Mouse (Mus musculus): Measurements from ENCODE around the gene Dek.
A peak's percentile ranks its signal among the peaks of the same experiment; 100 is the strongest.

The Dek gene

DNA sequence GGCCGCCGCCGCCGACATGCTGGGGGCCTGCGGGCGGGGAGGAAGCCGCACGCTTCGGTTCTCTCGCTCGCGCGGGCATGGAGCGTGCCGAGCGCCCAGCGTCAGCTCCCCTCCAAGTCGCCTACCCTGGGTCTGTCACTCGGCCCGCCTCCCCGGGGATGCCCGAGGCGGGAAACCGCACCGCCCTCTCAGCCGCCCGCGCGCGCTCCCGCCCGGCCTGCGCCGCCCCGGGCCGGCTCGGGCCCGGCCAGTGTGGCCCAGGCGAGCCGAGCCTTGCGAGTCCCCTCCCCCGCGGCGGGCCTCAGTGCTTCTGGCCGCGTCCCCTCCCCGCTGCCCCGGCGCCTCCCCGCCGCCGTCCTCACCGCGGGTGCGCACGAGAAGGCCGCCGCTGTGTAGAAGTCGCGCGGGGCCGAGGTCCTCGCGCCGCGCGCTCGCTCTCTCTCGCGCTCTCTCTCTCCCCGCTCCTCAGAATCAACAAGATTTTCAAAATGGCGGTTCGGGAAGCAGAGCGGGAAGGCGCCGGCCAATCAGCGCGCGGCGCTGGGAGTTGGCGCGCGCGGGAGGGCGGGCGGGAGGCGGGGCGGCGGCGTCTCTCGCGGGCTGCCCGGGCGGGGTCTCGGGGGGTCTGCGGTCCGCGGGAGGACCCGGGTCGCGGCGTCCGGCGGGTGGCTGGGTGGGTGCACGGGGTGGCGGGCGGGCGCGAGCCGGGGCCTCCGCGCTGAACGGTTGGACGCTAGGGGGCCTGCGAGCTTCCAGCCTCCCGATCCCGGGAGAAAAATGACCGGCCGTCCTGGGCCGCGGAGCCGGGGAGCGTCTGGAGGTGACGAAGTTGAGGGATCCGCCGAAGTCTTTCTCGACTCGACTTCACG lies at the start of gene Dek:
Gene Dek (minus strand): TSS at position 491 of the 869 bp plus-strand sequence.
- DNase-seq (ENCODE audit: low spot score in 2 of 2) = peak; percentile 68 to 69

DNA sequence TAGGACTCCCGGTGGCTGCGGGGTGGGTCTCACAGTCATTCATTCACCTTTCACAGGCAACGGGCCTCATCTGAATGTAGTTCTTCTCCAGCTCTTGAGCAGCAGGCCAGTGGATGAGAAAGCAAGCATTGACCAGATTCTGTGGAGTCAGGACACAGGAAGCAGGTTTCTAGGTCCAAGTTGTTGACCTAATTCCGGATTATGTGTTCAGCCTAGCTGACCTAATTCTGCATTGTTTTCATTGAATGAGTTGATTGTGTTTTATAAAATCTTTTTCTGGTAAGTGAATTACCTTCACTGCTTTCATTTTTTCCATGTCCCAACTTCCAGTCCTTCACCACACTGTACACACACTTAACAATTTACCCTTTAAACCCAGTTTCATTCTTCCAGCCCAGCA lies 48.9 kb upstream of the Dek start:
- DNase-seq (ENCODE audit: low spot score in 2 of 2) = no peak

- no peak for DNase-seq (ENCODE audit: low spot score in 2 of 2)
These were observed 47.2 kb upstream of the Dek start for GRCm38 (mm10) chr13:47153206-47153605.

DNA sequence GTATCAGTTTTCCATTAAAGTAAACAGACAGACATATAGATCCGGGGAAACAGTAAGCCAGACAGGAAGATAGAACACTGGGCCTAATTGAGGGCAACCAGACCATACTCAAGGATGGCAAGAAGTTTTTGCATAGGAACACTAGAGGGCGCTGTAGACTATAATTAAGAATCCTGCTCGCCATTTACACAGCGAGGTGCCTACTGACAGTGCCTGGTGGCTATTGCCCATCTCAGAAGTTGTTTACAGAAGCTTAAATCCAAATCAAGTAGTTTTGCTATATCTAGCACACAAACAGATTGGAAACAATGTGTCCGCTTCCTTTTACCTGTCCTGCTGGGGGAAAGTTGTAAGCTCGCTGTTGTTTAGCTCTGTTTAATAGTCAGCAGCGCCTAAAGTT lies 46.4 kb upstream of the Dek start:
- DNase-seq (ENCODE audit: low spot score in 2 of 2) = no peak

DNA sequence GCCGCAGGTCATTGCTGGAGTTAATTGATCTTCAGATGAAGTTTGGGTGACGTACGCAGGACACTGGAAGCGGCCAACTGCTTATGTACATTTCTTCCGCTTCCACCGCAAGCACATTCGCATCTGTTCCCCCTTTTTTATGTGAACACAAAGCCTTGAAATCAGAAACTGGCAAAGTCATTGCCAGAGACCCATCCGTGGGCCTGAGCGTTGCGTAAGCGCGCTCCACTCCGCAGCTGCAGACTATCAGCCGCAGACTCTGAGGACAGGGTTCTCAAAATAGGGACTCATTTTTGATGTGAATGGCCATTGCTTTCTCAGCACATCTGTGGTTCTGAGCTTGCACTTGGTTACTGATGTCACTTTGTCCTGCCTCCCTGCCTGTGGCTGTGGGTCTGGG lies 45.1 kb upstream of the Dek start:
- DNase-seq (ENCODE audit: low spot score in 2 of 2) = no peak

GRCm38 (mm10) chr13:47149993-47150392 lies 44.0 kb upstream of the Dek start:
- DNase-seq (ENCODE audit: low spot score in 2 of 2) = no peak

- peak in 1 of 2 experiments; percentile 55 for DNase-seq (ENCODE audit: low spot score in 2 of 2)
These were observed 42.6 kb upstream of the Dek start for GRCm38 (mm10) chr13:47148573-47148972.

GRCm38 (mm10) chr13:47146388-47146787 lies 40.4 kb upstream of the Dek start:
- no peak for DNase-seq (ENCODE audit: low spot score in 2 of 2)

DNA sequence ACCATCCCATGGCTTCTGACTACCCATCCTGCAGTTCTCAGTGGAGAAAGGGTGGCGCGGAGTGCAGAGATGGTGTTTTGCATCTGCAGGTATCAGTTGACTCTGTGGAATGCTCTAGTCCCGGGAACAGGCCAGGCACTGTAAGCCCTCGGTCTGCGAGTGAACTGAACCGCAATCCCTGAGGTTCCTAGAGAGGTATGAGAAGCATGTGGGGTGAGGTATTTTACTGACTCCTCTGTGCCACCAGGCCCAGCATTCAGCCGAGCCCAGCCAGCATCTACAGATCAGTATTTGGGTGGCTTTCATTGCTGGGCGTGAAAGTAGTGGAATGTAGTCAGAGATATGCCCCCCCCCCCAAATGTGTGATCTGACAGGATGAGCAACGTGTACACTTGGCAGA lies 39.9 kb upstream of the Dek start:
- no peak for DNase-seq (ENCODE audit: low spot score in 2 of 2)

- no peak for DNase-seq (ENCODE audit: low spot score in 2 of 2)
These were observed 36.8 kb upstream of the Dek start for GRCm38 (mm10) chr13:47142764-47143163.

DNA sequence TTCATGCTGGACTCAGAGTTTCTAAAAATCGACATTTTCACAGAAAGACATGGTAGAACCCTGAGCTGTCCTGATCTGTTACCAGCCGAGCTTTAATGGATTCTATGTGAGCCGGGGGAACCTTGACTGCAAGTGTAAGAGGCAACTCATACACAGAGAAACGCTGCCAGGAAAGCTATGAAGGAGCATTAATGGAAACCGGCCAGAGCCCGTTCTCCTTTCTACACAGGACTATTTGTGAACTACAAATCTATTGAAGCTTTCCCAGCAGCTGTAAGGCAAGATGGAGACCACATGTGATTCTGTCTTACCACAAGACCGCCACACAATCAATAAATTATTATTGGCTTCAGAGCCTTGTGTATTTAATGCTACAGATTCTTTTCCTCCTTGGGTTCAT lies 29.7 kb upstream of the Dek start:
- DNase-seq (ENCODE audit: low spot score in 2 of 2) = no peak

DNA sequence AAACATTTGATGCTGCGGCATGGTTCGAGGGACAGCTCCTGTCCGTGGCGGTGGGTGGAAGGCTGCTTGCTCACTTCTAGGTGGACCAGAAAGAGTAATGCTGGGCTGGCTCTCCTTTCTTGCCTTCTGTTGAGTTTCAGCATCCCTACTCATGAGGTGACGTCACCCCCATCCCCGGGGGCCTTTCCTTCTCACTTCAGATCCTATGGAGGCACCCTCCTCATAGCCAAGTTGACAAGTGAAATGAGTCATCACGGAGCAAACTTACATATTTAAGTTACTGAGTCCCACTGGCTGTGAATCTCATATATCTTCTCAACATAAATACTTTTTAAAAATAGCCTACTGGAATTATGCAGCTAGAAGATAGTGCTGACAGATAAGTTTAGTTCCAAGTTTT lies 28.8 kb upstream of the Dek start:
- no peak for DNase-seq (ENCODE audit: low spot score in 2 of 2)

DNA sequence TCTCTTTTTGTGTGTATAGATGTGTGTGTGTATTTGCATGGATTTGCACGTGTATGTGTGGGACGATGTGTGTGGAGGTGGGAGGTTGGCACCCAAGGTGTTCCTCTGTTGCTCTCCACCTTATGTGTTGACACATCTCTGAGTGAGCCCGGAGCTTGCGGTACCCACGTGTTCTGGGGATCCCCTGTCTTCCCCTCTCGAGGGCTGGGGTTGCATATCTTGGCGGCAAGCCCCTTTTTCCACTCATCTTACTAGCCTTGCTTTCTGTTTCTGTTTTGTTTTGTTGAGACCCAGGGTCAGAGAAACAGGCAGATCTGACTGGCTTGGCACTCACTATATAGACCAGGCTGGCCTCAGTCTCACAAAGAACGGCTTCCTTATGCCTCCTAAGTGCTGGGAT lies 27.1 kb upstream of the Dek start:
- no peak for DNase-seq (ENCODE audit: low spot score in 2 of 2)

GRCm38 (mm10) chr13:47129090-47129489 lies 23.1 kb upstream of the Dek start:
- no peak for DNase-seq (ENCODE audit: low spot score in 2 of 2)

DNA sequence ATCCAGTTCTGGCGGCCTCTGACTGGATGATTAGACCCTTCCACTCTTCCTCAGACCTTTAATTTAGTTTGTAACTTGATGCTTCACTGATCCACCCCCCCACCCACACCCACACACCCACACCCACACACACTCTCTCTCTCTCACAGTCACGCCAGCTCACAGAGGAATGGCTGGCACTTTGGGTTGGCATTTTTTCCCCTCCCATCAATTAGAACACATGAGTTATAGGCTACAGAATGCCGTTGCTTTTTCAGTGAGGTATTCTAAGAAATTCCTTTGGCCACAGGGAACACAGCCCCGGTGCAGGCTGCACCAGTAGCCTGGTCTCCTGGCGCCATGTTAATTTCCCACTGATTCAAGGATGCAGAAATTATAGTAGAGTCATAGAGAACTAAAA lies 19.6 kb upstream of the Dek start:
- DNase-seq (ENCODE audit: low spot score in 2 of 2) = no peak

DNA sequence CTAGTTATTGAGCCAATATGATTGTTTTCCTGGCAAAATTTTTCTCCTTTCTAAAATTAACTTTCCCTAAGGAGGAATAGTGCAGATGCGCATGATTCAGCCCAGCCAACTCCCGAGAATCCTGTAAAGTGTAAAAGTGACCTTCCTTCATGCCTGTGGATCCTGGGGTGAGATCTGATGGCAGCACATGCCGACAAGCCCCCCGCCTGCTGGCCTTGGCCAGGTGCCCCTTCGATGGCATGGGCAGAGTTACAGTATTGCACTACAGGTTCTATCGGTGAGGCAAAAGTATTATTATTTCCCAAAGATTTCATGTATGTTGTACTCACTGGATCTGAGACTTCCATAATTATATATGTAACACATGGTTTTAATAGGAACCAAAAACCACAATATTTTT lies 19.0 kb upstream of the Dek start:
- DNase-seq (ENCODE audit: low spot score in 2 of 2) = no peak

DNA sequence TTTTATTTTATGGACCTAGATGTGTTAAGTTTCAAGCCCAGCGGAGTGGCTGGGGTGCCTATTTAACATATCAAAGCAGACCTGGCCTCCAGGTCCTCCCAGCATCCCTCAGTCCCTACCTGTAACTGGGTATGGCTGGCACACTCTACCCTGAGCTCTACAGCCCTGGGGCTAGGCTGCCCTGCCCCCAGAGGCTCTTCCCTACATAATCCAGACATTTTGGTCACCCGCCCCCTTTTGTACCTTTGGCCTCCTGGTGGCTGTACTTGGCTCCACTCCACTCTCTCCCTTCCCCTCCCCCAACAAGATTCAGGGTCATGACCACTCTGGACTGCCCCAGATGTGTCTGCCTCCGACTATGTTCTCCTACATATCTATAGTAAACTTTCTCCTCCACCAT lies 18.4 kb upstream of the Dek start:
- DNase-seq (ENCODE audit: low spot score in 2 of 2) = no peak

- DNase-seq (ENCODE audit: low spot score in 2 of 2) = no peak
These were observed 16.8 kb upstream of the Dek start, which contains the start of gene Rnf144b for GRCm38 (mm10) chr13:47122537-47123430. Rnf144b (plus strand) TSS chr13:47122656.

DNA sequence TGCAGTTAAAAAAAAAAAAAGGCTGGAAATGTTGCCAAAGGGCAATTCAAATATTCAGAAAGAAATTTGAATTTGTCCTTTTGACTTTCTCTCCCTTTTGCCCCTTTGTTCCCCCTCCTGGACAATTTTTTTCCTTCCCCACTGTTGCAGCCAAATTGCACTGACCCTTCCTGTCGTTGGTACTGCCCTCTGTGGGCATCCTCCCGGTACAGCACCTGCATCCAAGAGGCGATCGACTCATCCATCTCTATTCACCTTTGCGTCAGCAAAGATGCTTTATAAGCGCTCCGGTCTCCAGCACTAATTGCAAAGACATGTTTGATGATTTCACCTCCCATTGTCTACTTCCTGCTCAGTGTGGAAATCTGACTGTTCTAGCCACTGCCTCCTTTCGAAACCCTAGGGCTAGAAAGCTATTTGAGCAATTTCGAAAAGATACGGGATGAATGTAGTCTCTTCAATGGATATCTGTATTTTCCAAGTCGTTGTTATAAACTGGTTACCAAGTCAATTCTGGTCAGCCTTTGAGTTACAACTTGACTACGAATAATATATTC lies 15.4 kb upstream of the Dek start:
- DNase-seq (ENCODE audit: low spot score in 2 of 2) = no peak

- no peak for DNase-seq (ENCODE audit: low spot score in 2 of 2)
These were observed 10.0 kb upstream of the Dek start for GRCm38 (mm10) chr13:47116000-47116399.

DNA sequence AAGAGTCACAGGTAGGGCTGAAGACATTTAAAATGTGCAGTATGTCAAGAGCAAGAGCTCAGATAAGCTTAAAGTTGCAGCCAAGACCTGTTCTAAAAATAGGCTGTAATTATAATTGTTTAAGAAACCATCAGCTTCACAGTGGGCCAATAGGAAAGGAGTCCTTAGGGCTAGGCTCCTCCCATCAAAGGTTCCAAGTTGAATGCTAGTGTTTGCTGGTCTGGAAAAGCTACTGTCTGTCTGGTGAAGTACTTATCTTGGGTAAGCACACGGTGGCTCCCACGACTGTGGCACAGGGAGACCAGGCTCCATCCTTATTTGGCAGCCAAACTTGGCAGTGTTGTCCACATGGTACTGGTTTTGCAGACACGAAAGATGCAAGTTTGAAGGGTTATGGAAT lies 6.9 kb upstream of the Dek start:
- DNase-seq (ENCODE audit: low spot score in 2 of 2) = no peak

GRCm38 (mm10) chr13:47112056-47112455 lies 6.1 kb upstream of the Dek start:
- no peak for DNase-seq (ENCODE audit: low spot score in 2 of 2)

All from frontal cortex, postnatal 25 days (tissue).